Comparison of ENCODE assay signal across 8 mouse cellular contexts in genomic region chr13:56438211-56439075, GRCm38 (mm10). TPM values are rescaled to one million over a fixed set of nuclear protein-coding genes. Genes with fewer than 3 reads are reported as not detected.
DNase-seq lines count a peak whose midpoint lies in the region; ATAC-seq and TF ChIP-seq lines count a peak whose summit lies in the region.

Gene Slc25a48, plus strand, starts transcription at chr13:56438355.

- H3K4me3 ChIP-seq in ES-Bruce4 (ENCODE audit: low read depth, low read length): peak within 1 kb of the TSS; percentile 13
- peak within 1 kb of the TSS; percentile 21 for H3K4me3 ChIP-seq in forebrain, embryonic 16.5 days (replicated peaks; ENCODE audit: low read length)
- peak within 1 kb of the TSS; percentile 51 for H3K4me3 ChIP-seq in liver, embryonic 16.5 days (ENCODE audit: low read depth, low read length)
- peak within 1 kb of the TSS; percentile 34 for H3K4me3 ChIP-seq in neural tube, embryonic 15.5 days (replicated peaks)

- no peak within 1 kb of the TSS for H3K9ac ChIP-seq in ES-Bruce4 (ENCODE audit: low read depth, poor library complexity, severe bottlenecking)
- H3K9ac ChIP-seq in forebrain, embryonic 16.5 days (replicated peaks; ENCODE audit: low read depth, low read length): no peak within 1 kb of the TSS
- H3K9ac ChIP-seq in liver, embryonic 16.5 days (ENCODE audit: low read depth, low read length): peak within 1 kb of the TSS; percentile 34; the same call in 1 of the 2 replicates
- H3K9ac ChIP-seq in neural tube, embryonic 15.5 days (replicated peaks): 0 out of 2 replicates have a peak within 1 kb of the TSS, but pooled peaks have one; percentile 28

- TF ChIP-seq CTCF in ES-Bruce4 (IDR thresholded peaks at IDR 0.05; ENCODE audit: low read depth, low read length): no peak

- no peak within 1 kb of the TSS for H3K27ac ChIP-seq in ES-Bruce4 (ENCODE audit: insufficient read depth, low read length)
- H3K27ac ChIP-seq in forebrain, embryonic 16.5 days (ENCODE audit: low read length): no peak within 1 kb of the TSS
- peak within 1 kb of the TSS; percentile 69 for H3K27ac ChIP-seq in liver, embryonic 16.5 days (ENCODE audit: low read length)
- no peak within 1 kb of the TSS for H3K27ac ChIP-seq in neural tube, embryonic 15.5 days (replicated peaks)

- no peak for TF ChIP-seq POLR2A in ES-Bruce4 (IDR thresholded peaks at IDR 0.05; ENCODE audit: insufficient read depth, low read length)

- 4% methylated on average over 51 of the region's 51 CpGs for WGBS in forebrain, embryonic 16.5 days
- 2% methylated on average over 51 of the region's 51 CpGs for WGBS in liver, embryonic 16.5 days (ENCODE audit: insufficient replicate concordance)
- 3% methylated on average over 51 of the region's 51 CpGs for WGBS in neural tube, embryonic 15.5 days

- no peaks in the 10 kb centered on the region for H3K36me3 ChIP-seq in ES-Bruce4 (ENCODE audit: control insufficient read depth, insufficient read depth, low read length, poor library complexity, severe bottlenecking)
- no peaks in the 10 kb centered on the region for H3K36me3 ChIP-seq in forebrain, embryonic 16.5 days (ENCODE audit: control insufficient read depth, insufficient read depth)
- no peaks in the 10 kb centered on the region for H3K36me3 ChIP-seq in liver, embryonic 16.5 days (ENCODE audit: control insufficient read depth, insufficient read depth)
- no peaks in the 10 kb centered on the region for H3K36me3 ChIP-seq in neural tube, embryonic 15.5 days

- H3K27me3 ChIP-seq in ES-Bruce4 (ENCODE audit: control insufficient read depth, insufficient read depth, low read length, poor library complexity, severe bottlenecking): no peaks in the 10 kb centered on the region
- peaks cover 47% of the 10 kb centered on the region for H3K27me3 ChIP-seq in forebrain, embryonic 16.5 days (replicated peaks; ENCODE audit: control insufficient read depth, insufficient read depth, low read length)
- peaks cover 28% of the 10 kb centered on the region for H3K27me3 ChIP-seq in liver, embryonic 16.5 days (ENCODE audit: control insufficient read depth, insufficient read depth, low read depth, low read length)
- H3K27me3 ChIP-seq in neural tube, embryonic 15.5 days (replicated peaks): peaks cover 54% of the 10 kb centered on the region

- H3K4me1 ChIP-seq in ES-Bruce4 (ENCODE audit: control insufficient read depth, insufficient read depth, low read length): peaks cover 1% of the 10 kb centered on the region
- peaks cover 25% of the 10 kb centered on the region for H3K4me1 ChIP-seq in forebrain, embryonic 16.5 days (replicated peaks; ENCODE audit: control insufficient read depth, insufficient read depth, low read length)
- no peaks in the 10 kb centered on the region for H3K4me1 ChIP-seq in liver, embryonic 16.5 days (ENCODE audit: control insufficient read depth, low read depth, low read length)
- peaks cover 27% of the 10 kb centered on the region for H3K4me1 ChIP-seq in neural tube, embryonic 15.5 days

- ATAC-seq in forebrain, embryonic 16.5 days: no peak
- peak; percentile 78 for ATAC-seq in liver, embryonic 16.5 days (ENCODE audit: low read depth)
- no peak for ATAC-seq in neural tube, embryonic 15.5 days (ENCODE audit: low FRiP score)

- peak within 1 kb of the TSS; percentile 45 for H3K4me2 ChIP-seq in forebrain, embryonic 16.5 days (ENCODE audit: low read length)
- peak within 1 kb of the TSS; percentile 15 for H3K4me2 ChIP-seq in liver, embryonic 16.5 days (ENCODE audit: low read depth, low read length)
- peak within 1 kb of the TSS; percentile 67 for H3K4me2 ChIP-seq in neural tube, embryonic 15.5 days

- no peaks in the 10 kb centered on the region for H3K9me3 ChIP-seq in ES-Bruce4 (replicated peaks; ENCODE audit: control insufficient read depth, insufficient read depth, low read length, poor library complexity, severe bottlenecking)
- H3K9me3 ChIP-seq in forebrain, embryonic 16.5 days (ENCODE audit: control insufficient read depth, low read length): no peaks in the 10 kb centered on the region
- no peaks in the 10 kb centered on the region for H3K9me3 ChIP-seq in liver, embryonic 16.5 days (replicated peaks; ENCODE audit: control insufficient read depth, low read length)
- H3K9me3 ChIP-seq in neural tube, embryonic 15.5 days (replicated peaks): no peaks in the 10 kb centered on the region

- intact Hi-C loops in left cerebral cortex, postnatal 4 days (cut with DNase I): no loop called here

- peak; percentile 23 for DNase-seq in adrenal gland, adult 8-10 months
- peak; percentile 93 for DNase-seq in kidney, adult 11 months
- DNase-seq in left cerebral cortex, postnatal 4 days: no peak
- no peak for DNase-seq in cerebellum, adult 18-20 months

- TF ChIP-seq EP300 in ES-Bruce4 (IDR thresholded peaks at IDR 0.05; ENCODE audit: insufficient read depth, low read depth, low read length): no peak

RNA-seq across cellular contexts. Expression of gene Slc25a48, which starts in this region (rescaled TPM):
- polyA plus RNA-seq in ES-Bruce4 (2011; ENCODE audit: insufficient read depth, insufficient read length, low read depth, missing spikeins): 0.20 and 0.42 TPM in 2 replicates
- 1 to 10 TPM in 3 of 4 experiments, under 1 TPM in 1; 0.55 to 2.5 (median 1.4) TPM for total RNA-seq in adrenal gland, adult 8-10 months (2022)
- not detected in 2 replicates for polyA plus RNA-seq in forebrain, embryonic 16.5 days (2015; fragmentation: Nextera tagmentation; extraction: Ambion mirVana)
- 1.0 and 1.2 TPM in 2 replicates for polyA plus RNA-seq in liver, embryonic 16.5 days (2015; fragmentation: Nextera tagmentation; extraction: Ambion mirVana)
- polyA plus RNA-seq in neural tube, embryonic 15.5 days (2015; fragmentation: Nextera tagmentation; extraction: Ambion mirVana): 0.05 and 0.06 TPM in 2 replicates
- total RNA-seq in left cerebral cortex, postnatal 4 days (2021): not detected

Comparison
In these comparisons a context has a peak if more than half of its experiments do, and no peak if none do; other contexts are left out.
1. H3K9ac ChIP-seq: peak in liver, embryonic 16.5 days (single experiment) and neural tube, embryonic 15.5 days (single experiment); none in ES-Bruce4 (single experiment) and forebrain, embryonic 16.5 days (single experiment).
2. DNase-seq: peak in adrenal gland, adult 8-10 months (single experiment) and kidney, adult 11 months (single experiment); none in left cerebral cortex, postnatal 4 days (single experiment) and cerebellum, adult 18-20 months (0 of 2).
3. H3K4me2 ChIP-seq: peak in every context shown above with its lines; median percentile 67 in neural tube, embryonic 15.5 days; 45 in forebrain, embryonic 16.5 days; 15 in liver, embryonic 16.5 days.
4. Peak in every context shown above with its lines, with median percentiles within 50 percentile points of each other: H3K4me3 ChIP-seq.